Mouse (Mus musculus) erythroid progenitor cell, adult 5-6 weeks (primary cell): Measurements from ENCODE around the gene Fndc3b. TPM values are rescaled to one million over a fixed set of nuclear protein-coding genes. Genes with fewer than 3 reads are reported as not detected.

ENCODE experiments used
- ATAC-seq: replicated peaks from 2 replicates; pipeline ENCODE4 v1.8.0; 2016; ENCODE audit warnings: moderate number of reproducible peaks, mild to moderate bottlenecking, moderate TSS enrichment, inconsistent platforms; ENCODE audit not compliant: poor library complexity, low FRiP score, severe bottlenecking
- total RNA-seq, 2 experiments: library from RNA; stranded (forward) in 1 of 2; stranded (reverse) in 1 of 2; fragments of 150-400 nt in 1 of 2; fragments of 186-747, 209-891 nt in 1 of 2; gene quantifications; 2 replicates each; pipeline versions ENCODE4 v1.2.3 to v1.2.4; 2015 to 2017; ENCODE audit warnings: low replicate concordance in 2 of 2

Fndc3b gene
- total RNA-seq, 2 experiments from 2014 or later = 1.3 to 1.8 TPM

DNA sequence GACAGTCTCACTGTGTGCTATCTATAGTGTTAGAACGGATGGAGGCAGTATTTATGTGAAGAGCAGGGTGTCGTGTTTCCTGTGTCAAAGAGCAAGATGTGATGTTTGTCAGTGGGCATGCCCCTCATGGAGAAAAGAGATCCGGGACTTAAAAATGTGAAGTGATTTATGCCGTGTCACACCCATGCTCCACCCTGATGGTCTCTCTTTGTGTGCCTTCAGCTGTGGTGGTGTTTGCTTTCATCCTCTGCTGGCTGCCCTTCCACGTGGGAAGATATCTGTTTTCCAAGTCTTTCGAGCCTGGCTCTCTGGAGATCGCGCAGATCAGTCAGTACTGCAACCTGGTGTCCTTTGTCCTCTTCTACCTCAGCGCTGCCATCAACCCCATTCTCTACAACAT is 336.7 kb downstream of the Fndc3b start:
- no peak for ATAC-seq

DNA sequence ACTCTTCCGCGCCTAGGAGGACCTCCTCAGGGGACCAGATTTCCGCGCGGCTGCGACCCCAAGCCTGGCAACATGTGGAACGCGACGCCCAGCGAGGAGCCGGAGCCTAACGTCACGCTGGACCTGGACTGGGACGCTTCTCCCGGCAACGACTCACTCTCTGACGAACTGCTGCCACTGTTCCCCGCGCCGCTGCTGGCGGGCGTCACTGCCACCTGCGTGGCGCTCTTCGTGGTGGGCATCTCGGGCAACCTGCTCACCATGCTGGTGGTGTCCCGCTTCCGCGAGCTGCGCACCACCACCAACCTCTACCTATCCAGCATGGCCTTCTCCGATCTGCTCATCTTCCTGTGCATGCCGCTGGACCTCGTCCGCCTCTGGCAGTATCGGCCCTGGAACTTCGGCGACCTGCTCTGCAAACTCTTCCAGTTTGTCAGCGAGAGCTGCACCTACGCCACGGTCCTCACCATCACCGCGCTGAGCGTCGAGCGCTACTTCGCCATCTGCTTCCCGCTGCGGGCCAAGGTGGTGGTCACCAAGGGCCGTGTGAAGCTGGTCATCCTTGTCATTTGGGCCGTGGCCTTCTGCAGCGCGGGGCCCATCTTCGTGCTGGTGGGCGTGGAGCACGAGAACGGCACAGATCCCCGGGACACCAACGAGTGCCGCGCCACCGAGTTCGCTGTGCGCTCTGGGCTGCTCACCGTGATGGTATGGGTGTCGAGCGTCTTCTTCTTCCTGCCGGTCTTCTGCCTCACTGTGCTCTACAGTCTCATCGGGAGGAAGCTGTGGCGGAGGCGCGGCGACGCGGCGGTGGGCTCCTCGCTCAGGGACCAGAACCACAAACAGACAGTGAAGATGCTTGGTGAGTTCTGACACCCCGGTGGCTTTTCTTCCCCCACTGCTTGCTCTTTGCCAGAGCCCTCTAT is 339.1 kb downstream of the Fndc3b start:
- no peak for ATAC-seq

DNA sequence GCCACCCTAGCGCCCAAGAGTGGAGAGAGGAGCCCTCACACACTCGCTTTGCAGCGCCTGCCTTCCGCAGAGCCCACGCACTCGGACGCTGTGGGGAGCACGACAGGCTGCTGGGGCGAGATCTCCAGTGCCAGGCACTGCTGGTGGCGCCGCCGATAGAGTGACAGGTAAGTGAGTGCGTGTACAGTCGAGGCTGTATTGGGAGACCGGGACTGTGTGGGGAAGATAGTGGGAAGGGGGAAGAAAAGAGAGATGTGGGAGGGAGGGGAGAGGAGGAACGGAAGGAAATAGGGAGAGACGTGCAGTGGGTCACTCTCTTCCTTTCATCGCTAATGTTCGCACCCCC is 339.9 kb downstream of the Fndc3b start, which contains the start of gene Ghsr:
Gene Ghsr (plus strand): TSS at position 76 of the 346 bp plus-strand sequence.
- ATAC-seq = no peak

DNA sequence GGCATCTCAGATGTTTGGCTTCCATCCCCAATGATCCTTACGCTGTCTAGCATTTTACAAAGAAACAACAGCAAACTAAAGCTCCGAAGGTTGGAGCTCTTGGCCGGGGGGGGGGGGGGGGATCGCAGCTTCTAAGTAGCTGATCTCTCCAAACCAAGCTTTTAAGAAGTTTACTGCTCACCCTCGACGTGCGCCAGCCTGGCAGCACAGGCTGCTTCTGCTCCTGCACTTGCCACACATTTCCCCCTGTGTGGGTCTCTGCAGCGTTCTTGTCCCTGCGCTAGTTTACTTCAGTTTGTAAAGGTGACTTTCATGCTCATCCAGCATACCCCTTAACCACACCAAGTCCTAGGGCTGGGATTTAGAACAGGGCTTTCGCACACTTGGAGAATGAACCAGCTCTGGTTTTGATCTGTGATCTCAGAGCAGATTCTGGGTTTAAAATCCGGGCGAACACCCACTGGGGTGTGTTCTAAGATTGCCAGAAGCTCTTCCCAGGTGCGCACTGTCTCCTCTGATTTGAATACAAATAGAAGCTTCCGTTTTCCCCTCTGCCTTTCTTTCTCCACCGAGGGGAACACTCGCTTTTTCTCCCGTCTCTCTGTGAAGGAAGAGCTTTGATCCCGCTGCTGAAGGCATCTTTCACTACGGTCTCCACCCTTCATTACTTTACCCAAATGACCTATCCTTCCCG is 340.4 kb downstream of the Fndc3b start:
- no peak for ATAC-seq

- no peak for ATAC-seq
These were observed 341.0 kb downstream of the Fndc3b start for GRCm38 (mm10) chr3:27370125-27370524.

Other genes starting within 250 kb of the Fndc3b start
- not detected in 2 replicates for gene Tmem212, start 185.1 kb upstream of the Fndc3b start, total RNA-seq (2015; ENCODE audit: low replicate concordance)
- gene Tmem212, start 185.1 kb upstream of the Fndc3b start, total RNA-seq (2017; ENCODE audit: low replicate concordance) = not detected in 2 replicates
- gene Pld1, start 227.4 kb upstream of the Fndc3b start, total RNA-seq (2015; ENCODE audit: low replicate concordance) = 2.9 and 7.2 TPM in 2 replicates
- gene Pld1, start 227.4 kb upstream of the Fndc3b start, total RNA-seq (2017; ENCODE audit: low replicate concordance) = 0.61 and 1.9 TPM in 2 replicates